Mouse (Mus musculus) central nervous system, embryonic 11.5 days (tissue): ENCODE measurements around the gene Esp1. TPM values are rescaled to one million over a fixed set of nuclear protein-coding genes. Genes with fewer than 3 reads are reported as not detected.

Source experiments
- polyA plus RNA-seq: library from polyadenylated mRNA; depleted of rRNA; stranded (reverse); fragments of >200 nt; gene quantifications from 2 replicates; pipeline ENCODE4 v1.2.3, GENCODE M21; 2012; rRNA removed

Esp1 gene
- not detected in 2 replicates for polyA plus RNA-seq

DNA sequence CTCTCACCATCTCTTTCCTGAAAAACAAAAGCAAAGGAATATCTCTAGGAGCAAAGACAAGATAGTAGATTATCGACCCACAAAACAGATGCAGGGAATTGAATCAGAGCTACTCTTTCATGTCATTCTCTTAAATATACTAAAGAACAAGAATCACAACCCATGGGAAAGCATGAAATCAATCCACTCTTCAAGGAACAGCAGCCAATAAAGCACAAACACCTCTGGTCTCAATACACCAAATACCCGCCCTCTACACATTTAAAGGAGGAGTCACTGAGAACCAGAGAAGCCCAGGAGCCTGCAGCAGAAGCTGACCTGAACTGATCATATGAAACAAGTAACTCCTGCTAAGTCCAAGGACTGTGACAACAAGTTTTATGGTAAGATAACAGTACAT lies at the start of gene Esp1:
Esp1 (plus strand) TSS at position 301 of the 400 bp plus-strand sequence.

Other genes starting within 250 kb of the Esp1 start
- gene Esp8, start 207.1 kb upstream of the Esp1 start, polyA plus RNA-seq: not detected in 2 replicates
- gene Esp6, start 165.6 kb upstream of the Esp1 start, polyA plus RNA-seq: not detected in 2 replicates
- gene Esp4, start 128.5 kb upstream of the Esp1 start, polyA plus RNA-seq: not detected in 2 replicates
- gene Esp3, start 95.0 kb upstream of the Esp1 start, polyA plus RNA-seq: not detected in 2 replicates
- gene Crisp2, start 79.9 kb downstream of the Esp1 start, polyA plus RNA-seq: not detected in 2 replicates
- 9.1 and 11.6 TPM in 2 replicates for gene Rhag, start 84.0 kb downstream of the Esp1 start, polyA plus RNA-seq
- gene 9130008F23Rik, start 153.4 kb downstream of the Esp1 start, polyA plus RNA-seq: 1.6 and 2.6 TPM in 2 replicates
- 0.07 TPM in 1 of 2 replicates, not detected in the other for gene Glyatl3, start 187.2 kb downstream of the Esp1 start, polyA plus RNA-seq
- 19.5 TPM in 2 replicates for gene Mut, start 207.6 kb downstream of the Esp1 start, polyA plus RNA-seq
- 26.0 and 28.6 TPM in 2 replicates for gene Cenpq, start 207.9 kb downstream of the Esp1 start, polyA plus RNA-seq